Mouse (Mus musculus): ENCODE data around the gene Cfap43. TPM values are rescaled to one million over a fixed set of nuclear protein-coding genes. Genes with fewer than 3 reads are reported as not detected.

Cfap43 gene
- total RNA-seq, 1 experiment: 1.5 TPM

DNA sequence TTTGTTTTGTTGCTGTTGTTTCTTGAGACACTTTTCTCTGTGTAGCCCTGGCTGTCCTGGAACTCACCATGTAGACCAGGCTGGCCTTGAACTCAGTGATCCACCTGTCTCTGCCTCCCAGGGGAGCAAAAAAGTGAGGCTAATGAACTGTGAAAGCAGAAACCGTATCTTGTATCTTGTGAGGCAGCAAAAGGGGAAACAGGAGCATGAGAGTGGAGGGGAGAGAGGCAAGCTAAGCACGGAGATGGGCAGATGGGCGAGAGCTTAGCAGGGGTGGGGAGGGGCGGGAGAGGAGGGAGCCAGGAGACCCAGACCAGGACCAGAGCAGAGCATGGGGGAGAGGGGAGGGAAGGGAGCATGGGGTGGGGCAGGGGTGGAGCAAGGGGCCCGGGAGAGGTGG, 124.8 kb downstream of the Cfap43 start:
- no peak overlapping the region for H3K9ac ChIP-seq (ENCODE audit: insufficient read depth, low read depth, low read length, poor library complexity, severe bottlenecking)
- H3K36me3 ChIP-seq (ENCODE audit: control insufficient read depth, insufficient read depth, low read length, poor library complexity, severe bottlenecking): no peaks in the 10 kb centered on the region
- TF ChIP-seq CHD2 (IDR thresholded peaks at IDR 0.05; ENCODE audit: low read depth, low read length) (no peak), MAFK (IDR thresholded peaks at IDR 0.05; ENCODE audit: insufficient read depth, low read depth, low read length) (no peak), ZNF384 (IDR thresholded peaks at IDR 0.05; ENCODE audit: low read depth, low read length) (no peak)
- no peak for DNase-seq (ENCODE audit: low read depth, low spot score)
- no peak overlapping the region for H3K4me3 ChIP-seq (ENCODE audit: insufficient read depth in 1 of 2, low read depth in 1 of 2, low read length in 2 of 2, poor library complexity in 1 of 2, severe bottlenecking in 1 of 2)
- H3K9me3 ChIP-seq (ENCODE audit: control insufficient read depth, insufficient read depth, low read depth, low read length): no peaks in the 10 kb centered on the region
- peaks cover 0 to 11% of the 10 kb centered on the region in 2 experiments; a peak in 2 of 4 replicates for H3K4me1 ChIP-seq (ENCODE audit: control insufficient read depth in 2 of 2, insufficient read depth in 2 of 2, low read length in 2 of 2, poor library complexity in 1 of 2)
- in situ Hi-C loops (cut with MboI; ENCODE audit: low sequenced_read_pairs in 2 of 2, unreplicated experiment in 2 of 2): no loop called here
- H3K27ac ChIP-seq (ENCODE audit: insufficient read depth, low read depth, low read length, poor library complexity, severe bottlenecking): no peak overlapping the region

DNA sequence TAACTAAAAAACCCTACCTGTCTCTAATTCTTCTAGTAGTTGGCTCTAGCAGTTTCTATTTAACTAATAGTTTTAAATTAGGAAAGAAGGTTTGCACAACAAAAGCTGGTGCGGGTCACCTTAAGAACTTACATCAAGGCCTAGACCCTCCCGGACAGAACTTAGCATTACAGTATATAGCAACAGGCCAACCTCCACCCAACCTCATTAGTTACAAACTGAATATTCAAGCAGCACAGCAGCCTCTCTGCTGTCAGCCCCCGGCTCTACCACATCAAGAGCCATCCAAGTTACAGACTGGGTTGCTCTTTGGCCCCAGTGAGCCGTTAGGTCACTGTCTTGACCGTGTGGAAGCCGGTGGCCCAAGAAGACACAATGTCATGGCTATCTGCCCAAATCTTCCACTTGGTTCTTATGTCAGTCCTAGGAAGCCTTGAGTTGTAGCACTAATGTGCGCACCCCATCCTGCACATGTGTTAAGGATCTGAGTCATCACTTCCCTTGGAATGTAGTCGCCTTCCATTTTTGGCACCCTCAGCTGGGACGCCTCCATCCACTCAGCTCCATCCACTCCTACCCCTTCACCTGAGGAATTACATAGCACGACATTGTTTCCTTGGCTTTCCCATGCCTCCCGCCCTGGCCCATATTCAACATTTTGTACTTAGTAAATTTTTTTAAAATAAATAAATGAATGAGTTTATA, 128.6 kb downstream of the Cfap43 start:
- TF ChIP-seq ZC3H11A (IDR thresholded peaks at IDR 0.05; ENCODE audit: borderline replicate concordance, low read depth, low read length) (no peak), ZNF384 (IDR thresholded peaks at IDR 0.05; ENCODE audit: low read depth, low read length) (no peak), HCFC1 (IDR thresholded peaks at IDR 0.05; ENCODE audit: borderline replicate concordance, insufficient read depth, low read length) (no peak), MAFK (IDR thresholded peaks at IDR 0.05; ENCODE audit: insufficient read depth, low read depth, low read length) (no peak), CHD2 (IDR thresholded peaks at IDR 0.05; ENCODE audit: low read depth, low read length) (no peak)
- H3K27ac ChIP-seq (ENCODE audit: insufficient read depth, low read depth, low read length, poor library complexity, severe bottlenecking): no peak overlapping the region
- DNase-seq (ENCODE audit: low read depth, low spot score): no peak

DNA sequence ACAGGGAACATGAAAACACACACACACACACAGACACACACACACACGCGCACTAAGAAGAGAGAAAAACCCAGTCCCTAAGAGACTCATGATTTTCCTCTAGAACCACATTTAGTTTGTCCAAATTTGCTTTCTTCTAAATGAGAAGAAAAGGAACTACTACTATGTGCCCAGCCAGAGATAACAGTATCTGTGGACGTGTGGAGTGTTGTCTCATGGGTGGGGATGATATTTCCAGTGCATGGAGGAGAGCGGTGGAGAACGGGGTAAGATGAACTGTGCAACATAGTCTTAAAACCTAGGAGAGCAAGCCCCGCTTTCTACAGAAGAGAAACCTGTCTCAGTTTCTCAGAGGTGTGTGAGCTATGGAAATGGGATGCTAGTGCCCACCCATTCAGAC, 135.2 kb downstream of the Cfap43 start:
- Histone ChIP-seq H3K4me1 (ENCODE audit: control insufficient read depth in 2 of 2, insufficient read depth in 2 of 2, low read length in 2 of 2, poor library complexity in 1 of 2) (no peaks in the 10 kb centered on the region), H3K4me3 (ENCODE audit: insufficient read depth in 1 of 2, low read depth in 1 of 2, low read length in 2 of 2, poor library complexity in 1 of 2, severe bottlenecking in 1 of 2) (no peak overlapping the region), H3K9me3 (ENCODE audit: control insufficient read depth, insufficient read depth, low read depth, low read length) (no peaks in the 10 kb centered on the region), H3K36me3 (ENCODE audit: control insufficient read depth, insufficient read depth, low read length, poor library complexity, severe bottlenecking) (no peaks in the 10 kb centered on the region), H3K9ac (ENCODE audit: insufficient read depth, low read depth, low read length, poor library complexity, severe bottlenecking) (no peak overlapping the region), H3K27ac (ENCODE audit: insufficient read depth, low read depth, low read length, poor library complexity, severe bottlenecking) (no peak overlapping the region)
- no peak for DNase-seq (ENCODE audit: low read depth, low spot score)
- in situ Hi-C loops (cut with MboI; ENCODE audit: low sequenced_read_pairs in 2 of 2, unreplicated experiment in 2 of 2): no loop called here
- TF ChIP-seq ZNF384 (IDR thresholded peaks at IDR 0.05; ENCODE audit: low read depth, low read length): no peak

More for the DNA sequence above, 128.6 kb downstream of the Cfap43 start:
- peaks cover 0 to 11% of the 10 kb centered on the region in 2 experiments; a peak in 2 of 4 replicates for H3K4me1 ChIP-seq (ENCODE audit: control insufficient read depth in 2 of 2, insufficient read depth in 2 of 2, low read length in 2 of 2, poor library complexity in 1 of 2)
- H3K4me3 ChIP-seq (ENCODE audit: insufficient read depth in 1 of 2, low read depth in 1 of 2, low read length in 2 of 2, poor library complexity in 1 of 2, severe bottlenecking in 1 of 2): no peak overlapping the region
- in situ Hi-C loops (cut with MboI; ENCODE audit: low sequenced_read_pairs in 2 of 2, unreplicated experiment in 2 of 2): no loop called here
- H3K9ac ChIP-seq (ENCODE audit: insufficient read depth, low read depth, low read length, poor library complexity, severe bottlenecking): no peak overlapping the region
- no peaks in the 10 kb centered on the region for H3K9me3 ChIP-seq (ENCODE audit: control insufficient read depth, insufficient read depth, low read depth, low read length)
- H3K36me3 ChIP-seq (ENCODE audit: control insufficient read depth, insufficient read depth, low read length, poor library complexity, severe bottlenecking): no peaks in the 10 kb centered on the region

DNA sequence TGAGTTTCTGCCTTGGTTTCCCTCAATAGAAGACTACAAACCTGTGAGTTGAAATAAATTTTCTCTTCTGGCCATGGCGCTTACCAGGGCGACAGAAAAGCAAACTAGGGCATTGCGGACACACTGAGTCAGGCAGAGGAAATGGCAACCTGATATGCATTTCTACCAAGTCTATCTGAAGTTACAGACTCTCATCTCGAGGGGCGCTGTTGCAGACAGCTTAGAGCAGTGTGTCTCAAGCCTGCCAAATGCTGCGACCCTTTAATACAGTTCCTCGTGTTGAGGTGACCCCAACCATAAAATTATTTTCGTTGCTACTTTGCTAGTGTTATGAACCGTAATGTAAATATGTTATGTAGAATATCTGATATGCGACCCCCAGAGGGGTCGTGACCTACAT, 138.1 kb downstream of the Cfap43 start:
- Histone ChIP-seq H3K36me3 (ENCODE audit: control insufficient read depth, insufficient read depth, low read length, poor library complexity, severe bottlenecking) (no peaks in the 10 kb centered on the region), H3K27ac (ENCODE audit: insufficient read depth, low read depth, low read length, poor library complexity, severe bottlenecking) (no peak overlapping the region), H3K4me3 (ENCODE audit: insufficient read depth in 1 of 2, low read depth in 1 of 2, low read length in 2 of 2, poor library complexity in 1 of 2, severe bottlenecking in 1 of 2) (no peak overlapping the region), H3K9me3 (ENCODE audit: control insufficient read depth, insufficient read depth, low read depth, low read length) (no peaks in the 10 kb centered on the region), H3K9ac (ENCODE audit: insufficient read depth, low read depth, low read length, poor library complexity, severe bottlenecking) (no peak overlapping the region), H3K4me1 (ENCODE audit: control insufficient read depth in 2 of 2, insufficient read depth in 2 of 2, low read length in 2 of 2, poor library complexity in 1 of 2) (no peaks in the 10 kb centered on the region)
- in situ Hi-C loops (cut with MboI; ENCODE audit: low sequenced_read_pairs in 2 of 2, unreplicated experiment in 2 of 2): no loop called here
- no peak for DNase-seq (ENCODE audit: low read depth, low spot score)
- TF ChIP-seq MAFK (IDR thresholded peaks at IDR 0.05; ENCODE audit: insufficient read depth, low read depth, low read length) (no peak), ZNF384 (IDR thresholded peaks at IDR 0.05; ENCODE audit: low read depth, low read length) (no peak), ZC3H11A (IDR thresholded peaks at IDR 0.05; ENCODE audit: borderline replicate concordance, low read depth, low read length) (no peak), CHD2 (IDR thresholded peaks at IDR 0.05; ENCODE audit: low read depth, low read length) (no peak), HCFC1 (IDR thresholded peaks at IDR 0.05; ENCODE audit: borderline replicate concordance, insufficient read depth, low read length) (no peak)

DNA sequence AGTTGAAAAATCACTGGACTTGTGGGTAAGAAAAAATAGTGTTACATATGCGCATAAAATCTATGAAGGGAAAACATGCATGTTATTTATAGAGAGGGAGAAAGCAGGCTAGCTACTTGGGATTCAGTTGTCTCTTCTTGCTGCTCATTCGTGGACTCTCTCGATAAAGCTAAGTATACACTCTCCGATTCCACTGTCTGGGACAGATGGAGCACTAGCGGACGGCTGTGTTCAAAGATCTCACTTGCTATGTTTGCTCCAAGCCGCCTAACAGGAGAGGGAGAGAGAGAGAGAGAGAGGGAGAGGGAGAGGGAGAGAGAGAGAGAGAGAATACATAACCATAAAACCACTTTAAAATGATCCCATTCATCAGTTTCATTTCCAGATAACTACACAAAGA, 138.9 kb downstream of the Cfap43 start:
- in situ Hi-C loops (cut with MboI; ENCODE audit: low sequenced_read_pairs in 2 of 2, unreplicated experiment in 2 of 2): no loop called here
- H3K9ac ChIP-seq (ENCODE audit: insufficient read depth, low read depth, low read length, poor library complexity, severe bottlenecking): no peak overlapping the region
- no peak overlapping the region for H3K4me3 ChIP-seq (ENCODE audit: insufficient read depth in 1 of 2, low read depth in 1 of 2, low read length in 2 of 2, poor library complexity in 1 of 2, severe bottlenecking in 1 of 2)
- no peaks in the 10 kb centered on the region for H3K36me3 ChIP-seq (ENCODE audit: control insufficient read depth, insufficient read depth, low read length, poor library complexity, severe bottlenecking)
- no peak for TF ChIP-seq CHD2 (IDR thresholded peaks at IDR 0.05; ENCODE audit: low read depth, low read length)
- no peak for TF ChIP-seq ZNF384 (IDR thresholded peaks at IDR 0.05; ENCODE audit: low read depth, low read length)
- TF ChIP-seq ZC3H11A (IDR thresholded peaks at IDR 0.05; ENCODE audit: borderline replicate concordance, low read depth, low read length): no peak
- no peak for TF ChIP-seq MAFK (IDR thresholded peaks at IDR 0.05; ENCODE audit: insufficient read depth, low read depth, low read length)
- TF ChIP-seq HCFC1 (IDR thresholded peaks at IDR 0.05; ENCODE audit: borderline replicate concordance, insufficient read depth, low read length): no peak
- H3K4me1 ChIP-seq (ENCODE audit: control insufficient read depth in 2 of 2, insufficient read depth in 2 of 2, low read length in 2 of 2, poor library complexity in 1 of 2): no peaks in the 10 kb centered on the region
- H3K27ac ChIP-seq (ENCODE audit: insufficient read depth, low read depth, low read length, poor library complexity, severe bottlenecking): no peak overlapping the region
- DNase-seq (ENCODE audit: low read depth, low spot score): no peak
- no peaks in the 10 kb centered on the region for H3K9me3 ChIP-seq (ENCODE audit: control insufficient read depth, insufficient read depth, low read depth, low read length)

Data from ES-E14 (cell line).